Mouse (Mus musculus) heart, embryonic 12.5 days (tissue): ENCODE measurements at regions not wholly inside any gene's neighbourhood (a gene's known extent, or its start where the extent isn't known, plus 50 kb on each side); places are given as distances from the start of the nearest gene placed in this dataset.

Experiments
- ATAC-seq: fragments of 200-750 bp; cut with Nextera tagmentation; 2 replicates; pipeline ENCODE4 v1.8.0; 2017; ENCODE audit warnings: moderate TSS enrichment, moderate library complexity; ENCODE audit not compliant: insufficient number of reproducible peaks, low FRiP score
- H3K27ac ChIP-seq: fragments of 300-500 bp; sonication (generic); 2 replicates; pipeline ENCODE4 v1.5.1; 2016; ENCODE audit warnings: mild to moderate bottlenecking, moderate library complexity; ENCODE audit not compliant: poor library complexity, severe bottlenecking
- H3K27me3 ChIP-seq: fragments of 300-500 bp; sonication (generic); replicated peaks from 2 replicates; pipeline ENCODE4 v1.6.1; 2016; ENCODE audit warnings: mild to moderate bottlenecking, moderate library complexity
- H3K36me3 ChIP-seq: fragments of 300-500 bp; sonication (generic); 2 replicates; pipeline ENCODE4 v1.6.1; 2016; ENCODE audit warnings: mild to moderate bottlenecking, moderate library complexity
- H3K4me1 ChIP-seq: fragments of 300-500 bp; sonication (generic); replicated peaks from 2 replicates; pipeline ENCODE4 v1.6.1; 2016; ENCODE audit warnings: mild to moderate bottlenecking
- H3K4me2 ChIP-seq: fragments of 300-500 bp; sonication (generic); 2 replicates; pipeline ENCODE4 v1.6.1; 2016; ENCODE audit warnings: mild to moderate bottlenecking, moderate library complexity
- H3K4me3 ChIP-seq: fragments of 300-500 bp; sonication (generic); 2 replicates; pipeline ENCODE4 v1.5.1; 2016; ENCODE audit warnings: mild to moderate bottlenecking
- H3K9ac ChIP-seq: fragments of 300-500 bp; sonication (generic); 2 replicates; pipeline ENCODE4 v1.6.1; 2016; ENCODE audit warnings: mild to moderate bottlenecking, moderate library complexity
- H3K9me3 ChIP-seq: fragments of 300-500 bp; sonication (generic); replicated peaks from 2 replicates; pipeline ENCODE4 v1.6.1; 2016; ENCODE audit warnings: mild to moderate bottlenecking, moderate library complexity
- WGBS: fragments of 180-500 bp; shearing (Covaris S2); methylation state at CpG from one replicate; pipeline ENCODE4 v1.1.7; 2016; 5-methylcytosine and 5-hydroxymethylcytosine counted together

GRCm38 (mm10) chr3:118443742-118444332 lies 118.1 kb upstream of the Dpyd start:
- no peak for ATAC-seq
- Histone ChIP-seq H3K9me3 (no peaks in the 10 kb centered on the region), H3K27me3 (no peaks in the 10 kb centered on the region), H3K4me2 (no peak overlapping the region), H3K4me3 (no peak overlapping the region), H3K9ac (no peak overlapping the region), H3K27ac (no peak overlapping the region), H3K36me3 (no peaks in the 10 kb centered on the region), H3K4me1 (no peaks in the 10 kb centered on the region)
- 56% methylated on average over 8 of the region's 8 CpGs for WGBS

- ATAC-seq, result no peak
- WGBS, result 83% methylated on average over 4 of the region's 4 CpGs
These were observed 116.6 kb upstream of the Dpyd start for GRCm38 (mm10) chr3:118445360-118445759.

GRCm38 (mm10) chr3:118459636-118460035 lies 102.3 kb upstream of the Dpyd start:
- no peak overlapping the region for H3K4me2 ChIP-seq
- 82% methylated on average over 2 of the region's 2 CpGs for WGBS
- no peak overlapping the region for H3K27ac ChIP-seq
- H3K36me3 ChIP-seq, result no peaks in the 10 kb centered on the region
- H3K4me3 ChIP-seq, result no peak overlapping the region
- H3K27me3 ChIP-seq, result no peaks in the 10 kb centered on the region
- no peak for ATAC-seq
- H3K9ac ChIP-seq, result no peak overlapping the region
- H3K4me1 ChIP-seq, result no peaks in the 10 kb centered on the region
- H3K9me3 ChIP-seq, result no peaks in the 10 kb centered on the region

More at GRCm38 (mm10) chr3:118445360-118445759, 116.6 kb upstream of the Dpyd start:
- H3K27ac ChIP-seq, result no peak overlapping the region
- no peak overlapping the region for H3K4me3 ChIP-seq
- H3K9me3 ChIP-seq, result no peaks in the 10 kb centered on the region
- no peaks in the 10 kb centered on the region for H3K36me3 ChIP-seq
- H3K27me3 ChIP-seq, result no peaks in the 10 kb centered on the region
- H3K4me2 ChIP-seq, result no peak overlapping the region
- no peak overlapping the region for H3K9ac ChIP-seq
- no peaks in the 10 kb centered on the region for H3K4me1 ChIP-seq

GRCm38 (mm10) chr3:118465611-118466010 lies 96.3 kb upstream of the Dpyd start:
- ATAC-seq, result no peak
- WGBS, result 83% methylated on average over 2 of the region's 2 CpGs
- no peak overlapping the region for H3K4me3 ChIP-seq
- no peak overlapping the region for H3K9ac ChIP-seq
- H3K27me3 ChIP-seq, result no peaks in the 10 kb centered on the region
- H3K4me1 ChIP-seq, result no peaks in the 10 kb centered on the region
- no peak overlapping the region for H3K27ac ChIP-seq
- H3K4me2 ChIP-seq, result no peak overlapping the region
- no peaks in the 10 kb centered on the region for H3K9me3 ChIP-seq
- H3K36me3 ChIP-seq, result no peaks in the 10 kb centered on the region

GRCm38 (mm10) chr3:118472215-118472799 lies 89.6 kb upstream of the Dpyd start:
- H3K9me3 ChIP-seq, result no peaks in the 10 kb centered on the region
- H3K27ac ChIP-seq, result no peak overlapping the region
- no peak overlapping the region for H3K9ac ChIP-seq
- no peak for ATAC-seq
- 77% methylated on average over 10 of the region's 10 CpGs for WGBS
- no peaks in the 10 kb centered on the region for H3K27me3 ChIP-seq
- no peak overlapping the region for H3K4me3 ChIP-seq
- no peaks in the 10 kb centered on the region for H3K36me3 ChIP-seq
- no peak overlapping the region for H3K4me2 ChIP-seq
- H3K4me1 ChIP-seq, result no peaks in the 10 kb centered on the region

GRCm38 (mm10) chr3:118478065-118478464 lies 83.9 kb upstream of the Dpyd start:
- Histone ChIP-seq H3K27me3 (no peaks in the 10 kb centered on the region), H3K9me3 (no peaks in the 10 kb centered on the region), H3K27ac (no peak overlapping the region), H3K4me3 (no peak overlapping the region), H3K9ac (no peak overlapping the region), H3K36me3 (no peaks in the 10 kb centered on the region), H3K4me1 (no peaks in the 10 kb centered on the region), H3K4me2 (no peak overlapping the region)
- no peak for ATAC-seq
- 82% methylated on average over 8 of the region's 8 CpGs for WGBS

GRCm38 (mm10) chr3:118480515-118481248 lies 81.2 kb upstream of the Dpyd start:
- 71% methylated on average over 8 of the region's 8 CpGs for WGBS

GRCm38 (mm10) chr3:118485966-118486365 lies 76.0 kb upstream of the Dpyd start:
- no peak overlapping the region for H3K4me2 ChIP-seq
- H3K4me3 ChIP-seq, result no peak overlapping the region
- H3K36me3 ChIP-seq, result no peaks in the 10 kb centered on the region
- no peaks in the 10 kb centered on the region for H3K4me1 ChIP-seq
- H3K9me3 ChIP-seq, result no peaks in the 10 kb centered on the region
- WGBS, result 37% methylated on average over 2 of the region's 2 CpGs
- H3K27ac ChIP-seq, result no peak overlapping the region
- no peak for ATAC-seq
- no peak overlapping the region for H3K9ac ChIP-seq
- H3K27me3 ChIP-seq, result no peaks in the 10 kb centered on the region

More at GRCm38 (mm10) chr3:118480515-118481248, 81.2 kb upstream of the Dpyd start:
- Histone ChIP-seq H3K4me1 (no peaks in the 10 kb centered on the region), H3K9me3 (no peaks in the 10 kb centered on the region), H3K27ac (no peak overlapping the region), H3K36me3 (no peaks in the 10 kb centered on the region), H3K9ac (no peak overlapping the region), H3K4me3 (no peak overlapping the region), H3K4me2 (no peak overlapping the region), H3K27me3 (no peaks in the 10 kb centered on the region)
- no peak for ATAC-seq

GRCm38 (mm10) chr3:118487408-118487807 lies 74.5 kb upstream of the Dpyd start:
- Histone ChIP-seq H3K27me3 (no peaks in the 10 kb centered on the region), H3K4me2 (no peak overlapping the region), H3K4me1 (no peaks in the 10 kb centered on the region), H3K27ac (no peak overlapping the region), H3K4me3 (no peak overlapping the region), H3K9ac (no peak overlapping the region), H3K36me3 (no peaks in the 10 kb centered on the region), H3K9me3 (no peaks in the 10 kb centered on the region)
- 72% methylated on average over 8 of the region's 8 CpGs for WGBS
- no peak for ATAC-seq

- no peak for ATAC-seq
- no peaks in the 10 kb centered on the region for H3K9me3 ChIP-seq
- 80% methylated on average over 1 of the region's 1 CpGs for WGBS
- no peaks in the 10 kb centered on the region for H3K4me1 ChIP-seq
- no peak overlapping the region for H3K4me3 ChIP-seq
- H3K27ac ChIP-seq, result no peak overlapping the region
- H3K36me3 ChIP-seq, result no peaks in the 10 kb centered on the region
- no peak overlapping the region for H3K9ac ChIP-seq
- H3K4me2 ChIP-seq, result no peak overlapping the region
- H3K27me3 ChIP-seq, result no peaks in the 10 kb centered on the region
These were observed 70.8 kb upstream of the Dpyd start for GRCm38 (mm10) chr3:118491101-118491500.

- Histone ChIP-seq H3K4me3 (no peak overlapping the region), H3K27me3 (no peaks in the 10 kb centered on the region), H3K27ac (no peak overlapping the region), H3K4me1 (no peaks in the 10 kb centered on the region), H3K36me3 (no peaks in the 10 kb centered on the region), H3K4me2 (no peak overlapping the region), H3K9me3 (no peaks in the 10 kb centered on the region), H3K9ac (no peak overlapping the region)
- WGBS, result 80% methylated on average over 5 of the region's 5 CpGs
- ATAC-seq, result no peak
These were observed 70.1 kb upstream of the Dpyd start for GRCm38 (mm10) chr3:118491871-118492270.
